Mouse (Mus musculus) megakaryocyte, embryonic 14.5 days (primary cell): ENCODE measurements around the gene Gm4858. TPM values are rescaled to one million over a fixed set of nuclear protein-coding genes. Genes with fewer than 3 reads are reported as not detected.
A peak's percentile ranks its signal among the peaks of the same experiment; 100 is the strongest.
"Not testable (repeated sequence)": the region's sequence is repeated elsewhere in the genome, so short reads cannot be mapped to it uniquely, and the experiment has no call there.

Experiments
- H3K27me3 ChIP-seq: replicated peaks from 2 replicates; pipeline ENCODE3; 2012; ENCODE audit warnings: inconsistent platforms
- H3K36me3 ChIP-seq: replicated peaks from 2 replicates; pipeline ENCODE3; 2012; ENCODE audit warnings: low read length, inconsistent platforms, mixed read lengths
- H3K4me1 ChIP-seq: 2 replicates; pipeline ENCODE4 v1.6.1; 2012; ENCODE audit warnings: inconsistent platforms
- H3K4me3 ChIP-seq: replicated peaks from 2 replicates; pipeline ENCODE3; 2012; ENCODE audit warnings: moderate library complexity, mild to moderate bottlenecking, inconsistent platforms
- H3K9me3 ChIP-seq: 2 replicates; pipeline ENCODE4 v1.6.1; 2012; ENCODE audit warnings: inconsistent platforms
- FLI1 ChIP-seq: IDR thresholded peaks from 2 replicates; pipeline ENCODE4 v1.6.1; 2012; ENCODE audit warnings: low read length, inconsistent platforms, mixed read lengths
- GATA1 ChIP-seq: IDR thresholded peaks from 3 replicates; pipeline ENCODE4 v1.6.1; 2012; ENCODE audit warnings: mixed read lengths, low read length, inconsistent platforms, borderline replicate concordance
- polyA plus RNA-seq: library from polyadenylated mRNA; stranded (reverse); fragments of >175 nt; gene quantifications from 2 replicates; pipeline ENCODE4 v1.2.3, GENCODE M21; 2012; ENCODE audit warnings: low replicate concordance; ENCODE audit not compliant: insufficient read depth

Gm4858 gene
- not detected in 2 replicates for polyA plus RNA-seq

DNA sequence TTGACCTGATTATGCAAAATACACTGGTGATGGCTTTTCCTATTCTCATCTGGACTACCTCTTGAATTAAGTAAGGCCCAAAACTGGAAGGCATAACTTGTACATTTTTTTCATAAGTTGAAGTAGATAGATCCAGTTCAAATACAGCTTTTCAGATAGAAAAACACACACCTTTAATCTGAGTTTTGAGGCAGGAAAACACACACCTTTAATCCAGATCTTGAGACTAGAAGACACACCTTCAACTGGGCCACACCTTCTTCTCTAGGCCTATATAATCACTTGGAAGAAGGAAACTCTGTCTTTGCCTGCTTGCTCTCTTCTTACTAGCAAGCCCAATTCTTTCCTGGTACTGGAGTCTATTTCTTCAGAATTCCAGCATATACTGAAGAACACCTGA is at the start of gene Gm4858:
Gene Gm4858, plus strand, starts transcription at position 301 of the 400 bp plus-strand sequence.
- H3K36me3 ChIP-seq, H3K4me3 ChIP-seq, H3K27me3 ChIP-seq, H3K9me3 ChIP-seq, H3K4me1 ChIP-seq: not testable (repeated sequence)

GRCm38 (mm10) chr3:93018960-93019359 is 49.7 kb upstream of the Gm4858 start, which contains the start of gene Lce1m:
Lce1m (minus strand) TSS chr3:93019060.
- Histone ChIP-seq H3K4me1 (peaks cover 4% of the 10 kb centered on the region), H3K36me3 (no peaks in the 10 kb centered on the region), H3K9me3 (no peaks in the 10 kb centered on the region), H3K27me3 (peaks cover 13% of the 10 kb centered on the region), H3K4me3 (peak within 1 kb of the TSS; percentile 38)
- TF ChIP-seq GATA1, result no peak
- TF ChIP-seq FLI1, result no peak

- Histone ChIP-seq H3K4me1 (no peaks in the 10 kb centered on the region), H3K36me3 (no peaks in the 10 kb centered on the region), H3K27me3 (no peaks in the 10 kb centered on the region), H3K9me3 (0 out of 2 replicates have a peak, but pooled peaks cover 3% of the 10 kb centered on the region), H3K4me3 (no peak overlapping the region)
- TF ChIP-seq GATA1, result no peak
- TF ChIP-seq FLI1, result no peak
Measured at GRCm38 (mm10) chr3:93021171-93021570, 47.5 kb upstream of the Gm4858 start.

- TF ChIP-seq FLI1 (no peak), GATA1 (no peak)
- H3K27me3 ChIP-seq, result no peaks in the 10 kb centered on the region
- H3K4me1 ChIP-seq, result no peaks in the 10 kb centered on the region
- H3K4me3 ChIP-seq, result no peak overlapping the region
- no peaks in the 10 kb centered on the region for H3K36me3 ChIP-seq
- 0 out of 2 replicates have a peak, but pooled peaks cover 3% of the 10 kb centered on the region for H3K9me3 ChIP-seq
Measured at GRCm38 (mm10) chr3:93023411-93024184, 45.0 kb upstream of the Gm4858 start.

DNA sequence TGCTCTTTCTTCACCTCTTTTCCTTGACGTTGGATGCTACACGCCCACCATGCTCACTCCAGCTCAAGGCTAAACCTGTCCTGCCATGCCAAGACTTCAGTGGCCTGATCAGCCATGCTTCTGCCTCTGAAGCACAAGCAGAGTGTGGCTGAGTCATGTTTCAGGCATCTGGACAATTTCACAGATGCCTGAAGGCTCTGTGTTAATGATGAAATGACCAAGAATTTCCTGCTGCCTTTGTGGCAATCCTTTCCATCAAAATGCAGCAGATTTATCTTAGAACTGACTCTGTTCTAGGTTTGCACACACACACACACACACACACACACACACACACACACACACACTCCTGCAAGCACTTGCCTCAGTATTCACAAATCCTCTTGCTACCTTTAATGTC is 43.1 kb upstream of the Gm4858 start:
- no peak overlapping the region for H3K4me3 ChIP-seq
- H3K9me3 ChIP-seq, result 0 out of 2 replicates have a peak, but pooled peaks cover 3% of the 10 kb centered on the region
- no peaks in the 10 kb centered on the region for H3K4me1 ChIP-seq
- H3K36me3 ChIP-seq, result no peaks in the 10 kb centered on the region
- TF ChIP-seq GATA1, result no peak
- no peaks in the 10 kb centered on the region for H3K27me3 ChIP-seq

GRCm38 (mm10) chr3:93031450-93031849 is 37.2 kb upstream of the Gm4858 start:
- Histone ChIP-seq H3K36me3 (no peaks in the 10 kb centered on the region), H3K4me3 (no peak overlapping the region), H3K4me1 (no peaks in the 10 kb centered on the region), H3K27me3 (no peaks in the 10 kb centered on the region), H3K9me3 (no peaks in the 10 kb centered on the region)
- no peak for TF ChIP-seq FLI1

DNA sequence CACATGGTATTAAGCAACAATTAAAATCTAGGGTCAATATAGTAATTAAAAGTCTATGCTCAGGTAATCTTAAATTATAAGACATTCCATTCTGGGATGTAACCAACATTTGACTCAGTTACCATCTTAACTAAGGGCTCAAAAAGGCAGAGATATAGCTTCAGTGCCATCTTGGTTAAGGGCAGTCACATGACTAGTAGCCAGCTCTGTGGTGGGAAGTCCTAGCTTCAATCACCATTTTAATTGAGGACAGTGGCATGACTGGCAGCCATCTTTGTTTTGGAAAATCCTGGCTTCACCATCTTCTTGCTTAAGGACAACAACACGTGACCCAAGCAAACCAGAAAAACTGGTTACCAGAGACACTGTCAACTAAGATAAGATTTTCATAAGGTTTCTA is 18.4 kb upstream of the Gm4858 start:
- TF ChIP-seq FLI1 (no peak), GATA1 (no peak)
- Histone ChIP-seq H3K9me3 (peaks cover 8% of the 10 kb centered on the region; the same call in 1 of the 2 replicates), H3K27me3 (no peaks in the 10 kb centered on the region), H3K36me3 (no peaks in the 10 kb centered on the region), H3K4me3 (no peak overlapping the region), H3K4me1 (no peaks in the 10 kb centered on the region)

DNA sequence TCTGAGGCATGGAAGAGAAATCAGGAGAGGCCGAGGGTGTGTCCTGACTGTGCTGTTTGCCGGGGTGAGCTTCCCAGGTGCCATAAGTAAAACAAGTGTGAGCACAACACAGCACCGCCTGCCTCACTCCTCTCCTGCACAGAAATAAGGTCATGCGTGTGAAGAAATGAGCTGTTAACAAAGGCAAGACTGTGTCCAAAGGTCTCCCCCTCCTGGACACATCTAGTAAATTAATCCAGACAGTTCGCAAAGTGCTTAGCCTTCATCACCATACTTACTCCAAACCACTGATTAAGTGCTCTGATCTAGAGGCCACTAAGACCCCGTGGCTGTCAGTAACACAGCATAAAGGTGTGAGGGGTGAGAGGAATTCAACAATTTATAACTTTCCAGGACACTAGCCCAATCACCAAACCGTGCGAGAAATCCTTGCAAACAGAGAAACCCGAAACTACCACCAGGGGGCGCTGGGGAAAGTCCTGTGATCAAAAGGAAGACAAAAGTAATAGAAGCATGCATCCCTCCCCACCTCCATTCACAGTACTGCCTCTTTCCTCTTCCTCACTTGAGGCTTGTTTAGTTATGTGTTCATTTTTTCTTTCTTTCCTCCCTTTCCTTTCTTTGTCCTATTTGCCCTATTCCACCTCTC is 15.7 kb upstream of the Gm4858 start:
- Histone ChIP-seq H3K4me1 (no peaks in the 10 kb centered on the region), H3K4me3 (no peak overlapping the region), H3K27me3 (no peaks in the 10 kb centered on the region), H3K9me3 (peaks cover 11% of the 10 kb centered on the region; the same call in 1 of the 2 replicates), H3K36me3 (no peaks in the 10 kb centered on the region)
- TF ChIP-seq FLI1 (no peak), GATA1 (no peak)

DNA sequence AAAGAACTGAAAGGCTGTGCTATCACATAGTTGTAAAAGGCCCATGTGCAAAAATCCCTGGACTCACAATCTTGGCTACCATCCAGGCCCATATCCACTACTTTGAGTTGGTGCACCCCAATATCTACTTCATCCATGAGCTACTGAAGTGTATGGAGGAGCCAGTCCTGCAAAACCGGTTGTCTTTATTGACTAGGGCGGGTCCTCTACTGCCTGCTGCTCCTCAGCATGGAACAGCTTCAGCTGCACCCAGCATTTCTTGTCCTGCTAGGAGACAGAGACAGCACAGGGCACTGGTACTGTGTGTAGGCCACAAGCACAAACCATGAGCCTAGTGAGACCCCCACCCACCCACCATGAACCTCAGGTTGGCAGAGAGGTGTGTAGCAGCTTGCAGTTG is 18.0 kb downstream of the Gm4858 start:
- no peaks in the 10 kb centered on the region for H3K27me3 ChIP-seq
- no peak overlapping the region for H3K4me3 ChIP-seq
- no peaks in the 10 kb centered on the region for H3K36me3 ChIP-seq
- no peaks in the 10 kb centered on the region for H3K4me1 ChIP-seq
- TF ChIP-seq FLI1 (no peak), GATA1 (no peak)
- H3K9me3 ChIP-seq, result no peaks in the 10 kb centered on the region

DNA sequence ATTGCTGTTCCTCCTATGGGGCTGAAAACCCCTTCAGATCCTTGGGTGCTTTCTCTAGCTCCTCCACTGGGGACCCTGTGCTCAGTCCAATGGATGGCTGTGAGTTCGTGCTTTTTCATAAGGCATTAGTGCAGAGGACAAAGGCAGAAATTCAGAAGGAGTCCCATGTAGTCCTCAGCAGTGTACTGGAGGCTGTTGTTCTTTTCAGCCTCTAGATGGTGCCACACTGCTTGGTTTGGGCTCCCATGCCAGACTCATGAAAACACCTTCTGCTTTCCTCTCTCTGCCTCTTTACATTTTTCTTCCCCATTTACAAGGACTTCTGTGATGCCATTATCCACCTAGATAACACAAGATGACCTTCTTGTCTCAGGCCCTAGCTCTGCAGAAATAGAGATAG is 25.0 kb downstream of the Gm4858 start:
- not testable (repeated sequence) for H3K27me3 ChIP-seq, H3K4me3 ChIP-seq, H3K9me3 ChIP-seq, H3K4me1 ChIP-seq, H3K36me3 ChIP-seq
